Mouse (Mus musculus) embryonic fibroblast, embryonic 13.5 days (primary cell): ENCODE measurements around the gene Creb3l2.

Source experiments
- CTCF ChIP-seq: IDR thresholded peaks from 2 replicates; pipeline ENCODE4 v1.5.1; 2011; ENCODE audit warnings: mild to moderate bottlenecking, control low read depth, low read length, moderate library complexity, borderline replicate concordance; ENCODE audit not compliant: insufficient read depth
- POLR2A ChIP-seq: IDR thresholded peaks from 2 replicates; pipeline ENCODE4 v1.6.1; 2011; ENCODE audit warnings: low read depth, mild to moderate bottlenecking, control low read depth, low read length, moderate library complexity

DNA sequence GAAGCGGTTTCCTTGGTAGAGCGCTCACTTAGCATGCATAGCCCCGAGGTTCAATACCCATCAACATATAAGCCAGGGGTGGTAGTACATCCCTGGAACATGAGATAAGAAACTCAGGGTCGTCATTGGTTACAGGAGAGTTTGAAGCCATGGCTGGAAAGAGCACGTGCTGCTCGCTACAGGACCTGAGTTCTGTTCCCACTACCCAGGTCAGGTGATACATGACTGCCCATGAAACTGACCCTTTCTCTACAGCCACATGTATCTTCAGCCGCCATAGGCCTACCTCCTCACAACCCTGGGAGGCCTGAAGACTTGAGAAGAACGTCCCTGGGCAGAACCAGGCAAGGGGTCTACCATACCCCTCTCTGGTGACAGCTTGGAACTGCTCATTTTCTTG lies 13.0 kb downstream of the Creb3l2 start:
- no peak for TF ChIP-seq CTCF
- TF ChIP-seq POLR2A: no peak
